Mouse (Mus musculus): Measurements from ENCODE around the gene Gm17490. TPM values are rescaled to one million over a fixed set of nuclear protein-coding genes. Genes with fewer than 3 reads are reported as not detected.

The Gm17490 gene
- total and polyA plus RNA-seq, 2 experiments from 2014 or later: not detected

GRCm38 (mm10) chr2:11642451-11642941 is 16.4 kb upstream of the Gm17490 start, which contains the start of gene Il2ra:
Gene Il2ra, plus strand, starts transcription at chr2:11642807.
- H3K36me3 ChIP-seq (ENCODE audit: insufficient read depth, low read length): no peaks in the 10 kb centered on the region
- H3K9me3 ChIP-seq (ENCODE audit: low read length): no peaks in the 10 kb centered on the region
- no peak within 1 kb of the TSS for H3K4me3 ChIP-seq (ENCODE audit: low read depth, low read length)
- no peak within 1 kb of the TSS for H3K27ac ChIP-seq (ENCODE audit: low read depth, low read length)
- no peaks in the 10 kb centered on the region for H3K4me1 ChIP-seq (ENCODE audit: insufficient read depth, low read length)
- no peak within 1 kb of the TSS for H3K4me2 ChIP-seq (ENCODE audit: low read depth, low read length, poor library complexity, severe bottlenecking)
- 89% methylated on average over 3 of the region's 3 CpGs for WGBS
- no peaks in the 10 kb centered on the region for H3K27me3 ChIP-seq (ENCODE audit: insufficient read depth, low read length)
- DNase-seq (ENCODE audit: low spot score): no peak
- H3K9ac ChIP-seq (replicated peaks; ENCODE audit: low read length, poor library complexity, severe bottlenecking): no peak within 1 kb of the TSS
- TF ChIP-seq CTCF (IDR thresholded peaks at IDR 0.05): no peak
- no peak for ATAC-seq (ENCODE audit: low FRiP score)

GRCm38 (mm10) chr2:11637115-11637514 is 11.1 kb upstream of the Gm17490 start:
- no peak for DNase-seq (ENCODE audit: low spot score)
- Histone ChIP-seq H3K4me3 (ENCODE audit: low read depth, low read length) (no peak overlapping the region), H3K4me2 (ENCODE audit: low read depth, low read length, poor library complexity, severe bottlenecking) (no peak overlapping the region), H3K36me3 (ENCODE audit: insufficient read depth, low read length) (no peaks in the 10 kb centered on the region), H3K9me3 (ENCODE audit: low read length) (no peaks in the 10 kb centered on the region), H3K9ac (replicated peaks; ENCODE audit: low read length, poor library complexity, severe bottlenecking) (no peak overlapping the region), H3K27ac (ENCODE audit: low read depth, low read length) (no peak overlapping the region), H3K27me3 (ENCODE audit: insufficient read depth, low read length) (no peaks in the 10 kb centered on the region), H3K4me1 (ENCODE audit: insufficient read depth, low read length) (no peaks in the 10 kb centered on the region)
- no peak for TF ChIP-seq CTCF (IDR thresholded peaks at IDR 0.05)
- WGBS: 82% methylated on average over 1 of the region's 1 CpGs
- no peak for ATAC-seq (ENCODE audit: low FRiP score)

GRCm38 (mm10) chr2:11636138-11636480 is 10.0 kb upstream of the Gm17490 start:
- WGBS: 82% methylated on average over 3 of the region's 3 CpGs
- Histone ChIP-seq H3K4me3 (ENCODE audit: low read depth, low read length) (no peak overlapping the region), H3K36me3 (ENCODE audit: insufficient read depth, low read length) (no peaks in the 10 kb centered on the region), H3K27me3 (ENCODE audit: insufficient read depth, low read length) (no peaks in the 10 kb centered on the region), H3K4me1 (ENCODE audit: insufficient read depth, low read length) (no peaks in the 10 kb centered on the region), H3K27ac (ENCODE audit: low read depth, low read length) (no peak overlapping the region), H3K4me2 (ENCODE audit: low read depth, low read length, poor library complexity, severe bottlenecking) (no peak overlapping the region), H3K9ac (replicated peaks; ENCODE audit: low read length, poor library complexity, severe bottlenecking) (no peak overlapping the region), H3K9me3 (ENCODE audit: low read length) (no peaks in the 10 kb centered on the region)
- no peak for TF ChIP-seq CTCF (IDR thresholded peaks at IDR 0.05)
- ATAC-seq (ENCODE audit: low FRiP score): no peak
- no peak for DNase-seq (ENCODE audit: low spot score)

GRCm38 (mm10) chr2:11635471-11636137 is 9.5 kb upstream of the Gm17490 start:
- Histone ChIP-seq H3K4me2 (ENCODE audit: low read depth, low read length, poor library complexity, severe bottlenecking) (no peak overlapping the region), H3K27ac (ENCODE audit: low read depth, low read length) (no peak overlapping the region), H3K9me3 (ENCODE audit: low read length) (no peaks in the 10 kb centered on the region), H3K27me3 (ENCODE audit: insufficient read depth, low read length) (no peaks in the 10 kb centered on the region), H3K4me3 (ENCODE audit: low read depth, low read length) (no peak overlapping the region), H3K9ac (replicated peaks; ENCODE audit: low read length, poor library complexity, severe bottlenecking) (no peak overlapping the region), H3K36me3 (ENCODE audit: insufficient read depth, low read length) (no peaks in the 10 kb centered on the region), H3K4me1 (ENCODE audit: insufficient read depth, low read length) (no peaks in the 10 kb centered on the region)
- no peak for ATAC-seq (ENCODE audit: low FRiP score)
- TF ChIP-seq CTCF (IDR thresholded peaks at IDR 0.05): no peak
- DNase-seq (ENCODE audit: low spot score): no peak
- 91% methylated on average over 5 of the region's 5 CpGs for WGBS

- Histone ChIP-seq H3K4me1 (ENCODE audit: insufficient read depth, low read length) (no peaks in the 10 kb centered on the region), H3K4me2 (ENCODE audit: low read depth, low read length, poor library complexity, severe bottlenecking) (no peak overlapping the region), H3K9me3 (ENCODE audit: low read length) (no peaks in the 10 kb centered on the region), H3K27me3 (ENCODE audit: insufficient read depth, low read length) (no peaks in the 10 kb centered on the region), H3K9ac (replicated peaks; ENCODE audit: low read length, poor library complexity, severe bottlenecking) (no peak overlapping the region), H3K27ac (ENCODE audit: low read depth, low read length) (no peak overlapping the region), H3K36me3 (ENCODE audit: insufficient read depth, low read length) (no peaks in the 10 kb centered on the region), H3K4me3 (ENCODE audit: low read depth, low read length) (no peak overlapping the region)
- DNase-seq (ENCODE audit: low spot score) (no peak), ATAC-seq (ENCODE audit: low FRiP score) (no peak)
- no peak for TF ChIP-seq CTCF (IDR thresholded peaks at IDR 0.05)
- WGBS: 89% methylated on average over 6 of the region's 6 CpGs
Measured at GRCm38 (mm10) chr2:11635035-11635434, 9.0 kb upstream of the Gm17490 start.

GRCm38 (mm10) chr2:11623726-11624125 is 2.3 kb downstream of the Gm17490 start:
- no peak overlapping the region for H3K9ac ChIP-seq (replicated peaks; ENCODE audit: low read length, poor library complexity, severe bottlenecking)
- H3K4me3 ChIP-seq (ENCODE audit: low read depth, low read length): no peak overlapping the region
- no peaks in the 10 kb centered on the region for H3K4me1 ChIP-seq (ENCODE audit: insufficient read depth, low read length)
- H3K27me3 ChIP-seq (ENCODE audit: insufficient read depth, low read length): no peaks in the 10 kb centered on the region
- H3K4me2 ChIP-seq (ENCODE audit: low read depth, low read length, poor library complexity, severe bottlenecking): no peak overlapping the region
- H3K9me3 ChIP-seq (ENCODE audit: low read length): no peaks in the 10 kb centered on the region
- no peaks in the 10 kb centered on the region for H3K36me3 ChIP-seq (ENCODE audit: insufficient read depth, low read length)
- 90% methylated on average over 2 of the region's 2 CpGs for WGBS
- ATAC-seq (ENCODE audit: low FRiP score): no peak
- no peak for DNase-seq (ENCODE audit: low spot score)
- TF ChIP-seq CTCF (IDR thresholded peaks at IDR 0.05): no peak
- H3K27ac ChIP-seq (ENCODE audit: low read depth, low read length): no peak overlapping the region

All from midbrain, postnatal 0 days (tissue).